Mouse (Mus musculus) cerebellum, postnatal 14 days (tissue): ENCODE measurements around the gene Pds5a.
"Not testable (repeated sequence)": the region's sequence is repeated elsewhere in the genome, so short reads cannot be mapped to it uniquely, and the experiment has no call there.

ENCODE experiments used
- DNase-seq, 2 experiments: peaks; one replicate each; pipeline ENCODE4 v3.0.0; 2021; ENCODE audit warnings: mixed read lengths in 2 of 2

The Pds5a gene

GRCm38 (mm10) chr5:65697836-65698758, at the start of gene Pds5a:
Gene Pds5a, minus strand, starts transcription at chr5:65698273.
- peak; percentile 88 to 90 for DNase-seq

GRCm38 (mm10) chr5:65746908-65747307, 48.8 kb upstream of the Pds5a start:
- no peak for DNase-seq

- DNase-seq = no peak
Measured at GRCm38 (mm10) chr5:65739366-65739765, 41.3 kb upstream of the Pds5a start.

DNA sequence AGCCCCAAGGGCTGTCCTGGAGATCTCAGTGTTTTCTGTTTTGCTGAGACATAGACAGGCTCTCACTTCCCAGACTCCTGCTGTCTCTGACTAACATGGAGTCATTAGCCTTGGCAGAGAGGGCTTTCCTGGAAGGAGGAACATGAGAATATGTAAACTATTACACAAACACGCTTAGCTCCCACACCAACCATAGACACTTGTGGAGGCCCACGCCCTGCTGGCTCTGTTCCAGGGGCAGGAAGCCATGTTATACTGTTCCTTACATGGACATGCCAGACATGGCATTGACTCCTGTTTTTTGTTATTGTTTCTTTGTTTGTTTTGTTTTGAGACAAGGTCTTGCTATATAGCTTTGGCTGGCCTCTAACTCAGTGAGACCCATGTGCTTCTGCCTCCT, 37.5 kb upstream of the Pds5a start:
- DNase-seq = no peak

GRCm38 (mm10) chr5:65731173-65732007, 33.3 kb upstream of the Pds5a start:
- DNase-seq = no peak

DNA sequence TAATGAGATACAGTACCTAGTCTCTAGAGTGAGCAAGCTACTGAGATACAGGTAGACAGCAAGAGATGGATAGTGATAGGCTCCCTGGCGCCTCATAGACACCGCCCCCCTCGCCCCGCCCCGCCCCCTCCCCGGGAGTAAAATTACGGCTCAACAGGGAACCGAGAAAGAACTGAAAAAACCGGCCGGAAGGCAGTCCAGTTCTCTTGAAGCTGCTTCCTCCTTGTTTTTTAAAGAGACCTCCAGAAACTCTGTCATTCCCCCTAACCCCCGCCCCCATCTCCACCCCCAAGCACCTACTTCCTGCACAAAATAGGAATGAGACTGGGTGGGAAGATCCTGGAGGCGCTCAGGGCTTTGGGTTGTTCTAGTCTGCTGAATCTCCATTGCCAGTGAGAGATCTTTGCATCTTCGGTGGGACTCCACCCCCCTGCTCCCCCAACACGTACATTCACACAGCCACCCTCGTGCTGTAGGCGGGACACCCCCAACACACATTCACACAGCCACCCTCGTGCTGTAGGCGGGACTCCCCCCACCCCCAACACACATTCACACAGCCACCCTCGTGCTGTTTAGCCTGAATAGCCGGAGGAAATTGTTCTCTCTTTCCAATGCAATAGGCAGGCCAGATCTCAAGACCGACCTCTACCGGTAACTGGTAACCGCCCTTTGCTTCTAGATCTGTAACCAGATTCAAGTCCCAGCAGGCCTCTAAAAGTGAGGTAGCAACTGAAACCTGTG, 26.4 kb upstream of the Pds5a start:
- DNase-seq = peak; percentile 53 to 59

DNA sequence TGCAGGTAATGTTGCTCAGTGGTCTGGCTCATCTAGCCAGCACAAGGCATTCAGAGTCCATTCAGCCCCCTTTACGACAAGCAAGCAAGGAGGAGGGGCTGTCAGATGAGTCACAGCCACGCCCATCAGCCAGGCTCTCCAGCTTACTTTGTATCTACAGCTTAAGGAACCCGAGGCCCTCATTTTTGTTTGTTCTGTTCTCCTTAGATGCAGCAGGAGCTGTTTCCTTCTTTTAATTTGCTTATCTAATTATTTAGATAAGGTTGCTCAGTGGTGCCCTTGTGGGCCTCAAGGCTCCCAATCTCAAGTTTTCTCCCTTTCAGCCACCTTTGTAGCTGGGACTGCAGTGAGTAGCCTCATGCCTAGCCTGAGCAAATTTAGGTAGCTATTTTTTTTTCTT, 20.3 kb upstream of the Pds5a start:
- no peak for DNase-seq

DNA sequence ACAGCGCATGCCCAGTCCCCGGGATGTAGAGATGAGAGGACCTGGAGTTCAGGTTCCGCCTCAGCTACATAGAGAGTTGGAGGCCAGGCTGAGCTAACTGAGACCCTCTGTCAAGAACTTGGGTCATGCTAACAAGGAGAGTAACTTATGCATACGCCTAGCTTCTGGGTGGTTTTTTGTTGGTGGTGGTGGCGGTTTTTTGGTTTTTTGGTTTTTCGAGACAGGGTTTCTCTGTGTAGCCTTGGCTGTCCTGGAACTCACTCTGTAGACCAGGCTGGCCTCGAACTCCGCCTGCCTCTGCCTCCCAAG, 19.8 kb upstream of the Pds5a start:
- not testable (repeated sequence) for DNase-seq

DNA sequence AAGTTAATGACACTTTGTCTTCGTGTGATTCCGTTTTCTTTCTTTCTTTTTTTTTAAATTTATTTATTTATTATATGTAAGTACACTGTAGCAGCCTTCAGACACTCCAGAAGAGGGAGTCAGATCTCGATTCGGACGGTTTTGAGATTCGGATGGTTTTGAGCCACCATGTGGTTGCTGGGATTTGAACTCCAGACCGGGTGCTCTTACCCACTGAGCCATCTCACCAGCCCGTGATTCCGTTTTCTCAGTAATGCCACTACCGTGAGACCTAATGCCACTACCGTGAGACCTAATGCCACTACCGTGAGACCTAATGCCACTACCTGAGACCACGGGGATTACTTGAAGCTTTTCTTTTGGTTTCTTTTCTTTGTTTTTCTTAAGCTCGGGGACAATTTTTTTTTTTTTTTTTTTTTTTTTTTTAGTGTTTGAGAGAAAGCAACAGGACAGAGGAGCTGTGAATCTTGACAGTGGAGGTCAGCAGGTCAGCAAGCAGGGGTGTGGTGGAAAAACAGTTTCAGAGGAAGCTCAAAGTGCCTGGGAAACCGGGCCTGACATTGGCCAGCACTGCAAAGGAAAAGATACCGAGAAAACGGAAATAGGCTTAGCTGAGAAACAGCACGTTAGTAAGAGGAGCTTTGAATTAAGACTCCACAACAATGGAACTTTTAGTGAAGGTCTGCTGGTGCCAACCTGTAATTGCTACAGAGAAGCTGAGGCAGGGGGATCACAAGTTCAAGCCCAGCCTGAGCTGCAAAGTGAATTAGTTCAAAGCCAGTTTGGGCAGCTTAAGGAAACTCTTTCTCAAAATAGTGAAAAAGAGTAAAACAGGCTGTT, 19.2 kb upstream of the Pds5a start:
- no peak for DNase-seq

DNA sequence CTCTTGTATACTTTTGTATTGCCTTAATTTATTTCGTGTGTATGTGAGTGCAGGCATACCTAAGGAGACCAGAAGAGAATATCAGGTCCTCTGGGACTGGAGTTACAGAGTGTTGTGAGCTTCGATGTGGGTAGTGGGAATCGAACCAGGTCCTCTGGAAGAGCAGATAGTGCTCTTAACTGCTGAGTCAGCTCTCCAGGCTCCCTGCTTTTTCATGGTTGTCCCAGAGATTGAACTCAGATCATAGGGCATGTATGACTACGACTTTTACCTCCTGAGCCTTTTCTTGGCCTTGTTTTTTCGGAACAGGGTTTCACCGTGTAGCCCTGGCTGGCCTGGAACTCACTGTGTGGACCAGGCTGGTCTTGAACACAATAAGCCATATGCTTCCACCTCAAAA, 17.0 kb upstream of the Pds5a start:
- DNase-seq = no peak

GRCm38 (mm10) chr5:65711463-65711862, 13.4 kb upstream of the Pds5a start:
- DNase-seq = no peak

GRCm38 (mm10) chr5:65710267-65710666, 12.2 kb upstream of the Pds5a start:
- DNase-seq = no peak

DNA sequence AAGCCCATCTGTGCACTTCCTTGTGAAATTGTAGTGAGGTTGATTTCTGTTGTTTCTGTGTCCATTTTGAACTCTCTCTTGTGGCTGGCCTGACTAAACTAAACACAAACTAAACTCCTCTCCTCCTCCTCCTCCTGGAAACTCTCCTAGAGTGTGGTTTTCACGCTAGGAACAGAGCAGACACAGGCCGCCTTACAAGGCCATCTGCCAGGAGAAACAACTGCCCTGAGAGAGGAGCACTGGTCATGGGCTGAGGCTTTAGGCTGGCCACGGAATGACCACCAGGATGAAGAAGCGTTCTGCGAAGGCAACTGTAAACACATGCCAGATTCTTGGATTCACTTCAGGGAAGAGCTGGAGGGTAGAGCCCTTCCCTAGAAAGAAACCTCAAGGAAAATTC, 8.9 kb upstream of the Pds5a start:
- no peak for DNase-seq

DNA sequence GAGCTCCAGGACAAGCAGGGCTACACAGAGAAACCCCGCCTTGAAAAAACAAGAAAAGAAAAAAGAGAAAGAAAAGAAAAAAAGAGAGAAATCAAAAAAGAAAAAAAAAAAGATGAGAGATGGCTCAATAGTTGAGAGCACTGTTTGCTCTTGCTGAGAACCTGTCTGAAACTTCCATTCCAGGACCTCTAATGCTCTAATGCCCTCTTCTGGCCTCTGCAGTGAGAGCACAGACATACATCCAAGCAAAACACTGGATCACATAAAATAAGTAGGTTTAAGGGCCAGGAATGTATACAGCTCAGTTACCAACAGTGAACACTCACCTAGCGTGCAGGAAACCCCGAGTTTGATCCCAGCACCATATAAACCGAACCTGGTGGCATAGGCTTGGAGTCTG, 8.1 kb upstream of the Pds5a start:
- DNase-seq = no peak

GRCm38 (mm10) chr5:65704765-65705678, 6.9 kb upstream of the Pds5a start:
- DNase-seq = no peak

DNA sequence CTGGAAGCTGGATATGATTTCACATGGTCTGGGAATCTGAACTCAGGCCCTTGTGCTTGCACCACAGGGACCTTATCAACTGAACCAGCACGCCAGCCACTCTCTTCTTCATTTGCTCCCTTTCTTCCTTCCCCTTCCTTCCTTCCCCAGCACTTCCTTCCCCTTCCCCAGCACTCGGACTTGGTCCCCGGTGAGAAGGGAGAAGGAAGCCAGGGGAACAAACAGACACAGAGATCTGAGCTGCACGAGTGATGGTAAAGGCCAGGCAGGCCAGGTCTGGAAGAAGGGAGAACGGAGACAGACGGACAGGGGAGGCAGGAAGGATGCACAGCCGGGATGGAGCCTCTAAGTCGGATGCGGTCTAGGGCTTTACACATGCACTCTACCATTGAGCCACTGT, 5.2 kb upstream of the Pds5a start:
- no peak for DNase-seq

- no peak for DNase-seq
Measured at GRCm38 (mm10) chr5:65700102-65700501, 2.0 kb upstream of the Pds5a start.

DNA sequence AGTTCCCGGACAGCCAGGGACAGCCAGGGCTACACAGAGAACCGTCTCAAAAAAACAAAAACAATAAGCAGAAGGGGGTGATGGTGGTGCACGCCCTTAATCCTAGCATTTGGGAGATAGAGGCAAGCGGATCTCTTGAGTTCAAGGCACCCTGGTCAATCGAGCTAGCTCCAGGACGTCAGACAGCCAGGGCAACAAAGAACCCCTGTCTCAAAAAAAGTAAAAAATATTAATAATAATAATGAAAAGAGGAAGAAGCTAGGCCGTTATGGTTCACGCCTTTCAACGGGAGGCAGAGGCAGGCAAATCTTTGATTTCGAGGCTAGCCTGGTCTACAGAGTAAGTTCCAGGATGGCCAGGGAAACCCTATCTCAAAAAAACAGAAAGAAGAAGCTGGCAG, 1.1 kb upstream of the Pds5a start:
- DNase-seq = no peak

DNA sequence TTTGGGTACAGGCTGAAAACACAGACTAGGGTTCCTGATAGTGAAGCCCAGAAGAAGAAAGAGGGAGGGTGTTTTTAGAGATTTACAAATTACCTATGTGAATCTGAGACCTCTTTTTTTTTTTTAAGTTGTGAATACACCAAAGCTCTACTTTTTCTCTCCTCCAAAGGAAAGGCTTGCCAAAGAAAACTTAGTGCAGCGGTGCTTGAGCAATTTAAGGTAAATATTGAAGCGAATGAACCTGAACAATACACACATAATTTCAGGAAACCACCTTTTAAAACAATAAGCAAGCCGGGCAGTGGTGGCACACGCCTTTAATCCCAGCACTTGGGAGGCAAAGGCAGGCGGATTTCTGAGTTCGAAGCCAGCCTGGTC, 675 bp upstream of the Pds5a start:
- peak in 1 of 2 experiments; percentile 7 for DNase-seq

DNA sequence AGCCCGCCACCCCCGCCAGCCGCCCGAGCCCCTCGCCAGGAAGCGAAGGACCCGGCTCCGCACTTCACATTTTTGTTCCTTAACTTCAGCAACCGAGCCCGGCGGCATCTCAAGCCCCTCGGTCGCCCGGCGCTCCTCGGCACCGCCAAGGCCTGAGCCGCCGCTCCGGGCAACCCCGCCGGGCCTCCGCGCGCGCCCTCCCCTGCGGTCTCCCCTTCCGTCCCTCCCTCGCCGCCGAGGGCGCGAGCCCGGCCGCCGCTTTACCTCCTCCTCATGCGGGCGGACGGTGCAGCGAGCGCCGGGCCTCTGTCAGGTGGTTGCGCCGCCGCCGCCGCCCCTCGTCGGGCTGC, 612 bp downstream of the Pds5a start:
- no peak for DNase-seq

- peak; percentile 80 to 84 for DNase-seq
Measured at GRCm38 (mm10) chr5:65696821-65697485, 1.1 kb downstream of the Pds5a start.
